Mouse (Mus musculus): Measurements from ENCODE around the gene Naip6. TPM values are rescaled to one million over a fixed set of nuclear protein-coding genes. Genes with fewer than 3 reads are reported as not detected.
"Not testable (repeated sequence)": the region's sequence is repeated elsewhere in the genome, so short reads cannot be mapped to it uniquely, and the experiment has no call there.

The Naip6 gene
- under 1 TPM; 0.13 to 0.33 TPM for total RNA-seq (2021)
- long read RNA-seq, experiment 1: 0 reads
- long read RNA-seq, experiment 2: 0 reads

GRCm38 (mm10) chr13:100317256-100317893 lies at the start of gene Naip6:
Gene Naip6 (minus strand): TSS chr13:100317674.
- not testable (repeated sequence) for DNase-seq

- not testable (repeated sequence) for DNase-seq
Measured at GRCm38 (mm10) chr13:100352315-100352714, 34.8 kb upstream of the Naip6 start.

- not testable (repeated sequence) for DNase-seq
Measured at GRCm38 (mm10) chr13:100349510-100350173, 32.2 kb upstream of the Naip6 start.

- no peak for DNase-seq
Measured at GRCm38 (mm10) chr13:100341822-100342221, 24.3 kb upstream of the Naip6 start.

GRCm38 (mm10) chr13:100331728-100332127 lies 14.3 kb upstream of the Naip6 start:
- DNase-seq: not testable (repeated sequence)

- DNase-seq: not testable (repeated sequence)
Measured at GRCm38 (mm10) chr13:100328899-100329298, 11.4 kb upstream of the Naip6 start.

- DNase-seq: not testable (repeated sequence)
Measured at GRCm38 (mm10) chr13:100328029-100328428, 10.6 kb upstream of the Naip6 start.

- DNase-seq: not testable (repeated sequence)
Measured at GRCm38 (mm10) chr13:100322266-100322837, 4.9 kb upstream of the Naip6 start.

- no peak for DNase-seq
Measured at GRCm38 (mm10) chr13:100284611-100285010, 32.9 kb downstream of the Naip6 start.

- DNase-seq: not testable (repeated sequence)
Measured at GRCm38 (mm10) chr13:100271474-100272132, 45.9 kb downstream of the Naip6 start.

- not testable (repeated sequence) for DNase-seq
Measured at GRCm38 (mm10) chr13:100256996-100257395, 60.5 kb downstream of the Naip6 start.

GRCm38 (mm10) chr13:100255925-100256324 lies 61.5 kb downstream of the Naip6 start:
- not testable (repeated sequence) for DNase-seq

- DNase-seq: not testable (repeated sequence)
Measured at GRCm38 (mm10) chr13:100251897-100252296, 65.6 kb downstream of the Naip6 start.

GRCm38 (mm10) chr13:100246896-100247519 lies 70.5 kb downstream of the Naip6 start:
- peak in 1 of 2 experiments; percentile 6 for DNase-seq

GRCm38 (mm10) chr13:100246223-100246622 lies 71.3 kb downstream of the Naip6 start, which contains the start of gene Naip5:
Gene Naip5 (minus strand): TSS chr13:100246323.
- not testable (repeated sequence) for DNase-seq

- peak; percentile 22 to 58 for DNase-seq
Measured at GRCm38 (mm10) chr13:100243702-100244101, 73.8 kb downstream of the Naip6 start.

Other genes starting within 250 kb of the Naip6 start
- gene Bdp1, start 213.6 kb downstream of the Naip6 start, total RNA-seq (2021): 10 to 100 TPM; 25.4 to 38.1 TPM
- 10 to 100 TPM; 13.9 to 21.7 TPM for gene Serf1, start 209.7 kb downstream of the Naip6 start, total RNA-seq (2021)
- gene Smn1, start 192.8 kb downstream of the Naip6 start, total RNA-seq (2021): 10 to 100 TPM; 31.8 to 40.8 TPM
- 1 to 10 TPM; 1.6 to 1.7 TPM for gene Naip2, start 115.6 kb downstream of the Naip6 start, total RNA-seq (2021)
- 1 to 10 TPM; 1.3 to 9.1 TPM for gene Naip5, start 71.4 kb downstream of the Naip6 start, total RNA-seq (2021)
- gene Naip1, start 135.2 kb upstream of the Naip6 start, total RNA-seq (2021): under 1 TPM; 0.17 to 0.30 TPM
- gene Gtf2h2, start 174.9 kb upstream of the Naip6 start, total RNA-seq (2021): 10 to 100 TPM; 24.5 to 30.5 TPM
- gene Ocln, start 235.0 kb upstream of the Naip6 start, total RNA-seq (2021): 10 to 100 TPM in 1 of 2 experiments, 1 to 10 TPM in 1; 6.7 to 14.4 TPM

Measured in adrenal gland, postnatal 36 days (tissue).